28 mouse cellular contexts compared by ENCODE assay signal in genomic region chr14:28332351-28332953, GRCm38 (mm10).
DNase-seq lines count a peak whose midpoint lies in the region; ATAC-seq lines count a peak whose summit lies in the region.
"Had no signal": no experiment of that assay in that cellular context is flagged by ENCODE, and none has a peak within 500 bp of the region (broad histone marks: within the 10 kb centered on the region; RNA-seq: fewer than 3 reads in every experiment).

No protein-coding gene starts in this region.

- H3K4me1 ChIP-seq in kidney, embryonic 14.5 days (ENCODE audit: control insufficient read depth, insufficient read depth, low read length): no peaks in the 10 kb centered on the region
- peaks cover 40% of the 10 kb centered on the region for H3K4me1 ChIP-seq in embryonic facial prominence, embryonic 10.5 days
- peaks cover 40% of the 10 kb centered on the region for H3K4me1 ChIP-seq in limb, embryonic 10.5 days
- H3K4me1 ChIP-seq: heart, embryonic 15.5 days; hindbrain, embryonic 15.5 days; intestine, embryonic 15.5 days; liver, embryonic 13.5 days; neural tube, embryonic 15.5 days had no signal

- 19% methylated on average over 3 of the region's 3 CpGs for WGBS in kidney, embryonic 14.5 days
- 25% methylated on average over 3 of the region's 3 CpGs for WGBS in embryonic facial prominence, embryonic 10.5 days
- 10% methylated on average over 3 of the region's 3 CpGs for WGBS in limb, embryonic 10.5 days

- peak; percentile 71 for ATAC-seq in kidney, embryonic 14.5 days (ENCODE audit: low FRiP score, low TSS enrichment)
- ATAC-seq: forebrain, postnatal 0 days; intestine, embryonic 15.5 days; Patski had no signal

- H3K9ac ChIP-seq in kidney, embryonic 14.5 days (ENCODE audit: low read depth, low read length): no peak overlapping the region
- H3K9ac ChIP-seq: forebrain, postnatal 0 days; heart, embryonic 15.5 days; hindbrain, embryonic 15.5 days; intestine, embryonic 15.5 days; liver, embryonic 13.5 days; neural tube, embryonic 15.5 days had no signal

- no peaks in the 10 kb centered on the region for H3K27me3 ChIP-seq in kidney, embryonic 14.5 days (ENCODE audit: control insufficient read depth, insufficient read depth, low read length)
- H3K27me3 ChIP-seq in embryonic facial prominence, embryonic 10.5 days (replicated peaks; ENCODE audit: low read depth, poor library complexity, severe bottlenecking): no peaks in the 10 kb centered on the region
- no peaks in the 10 kb centered on the region for H3K27me3 ChIP-seq in limb, embryonic 10.5 days (ENCODE audit: low read depth, poor library complexity, severe bottlenecking)
- H3K27me3 ChIP-seq: CH12.LX; heart, embryonic 15.5 days; hindbrain, embryonic 15.5 days; intestine, embryonic 15.5 days; liver, embryonic 13.5 days; neural tube, embryonic 15.5 days; Patski had no signal

- no peak for DNase-seq in kidney, postnatal 14 days
- peak; percentile 9 for DNase-seq in embryo, embryonic 10 days (ENCODE audit: low spot score)
- peak; percentile 47 for DNase-seq in embryonic facial prominence, embryonic 10.5 days (ENCODE audit: low spot score)
- DNase-seq in limb, embryonic 10.5 days (ENCODE audit: low spot score): peak; percentile 40
- DNase-seq in ovary, postnatal 36 days (ENCODE audit: low spot score): no peak
- DNase-seq in left cerebral cortex, postnatal 36 days (ENCODE audit: low spot score in 2 of 2): no peak
- DNase-seq in right cerebral cortex, postnatal 36 days (ENCODE audit: low spot score in 2 of 2): no peak
- DNase-seq: cerebellum, adult 2 months; cerebellum, postnatal 25 days; forebrain, postnatal 0 days; gastrocnemius, postnatal 36 days; heart, postnatal 36 days; kidney, adult 9 months; layer of hippocampus, postnatal 36 days; liver, embryonic 13.5 days; lung, adult 2 months; lung, postnatal 14 days; spleen, adult 18-20 months; thymus, postnatal 25 days had no signal

- H3K4me2 ChIP-seq in kidney, embryonic 14.5 days (replicated peaks; ENCODE audit: low read depth, low read length): no peak overlapping the region
- H3K4me2 ChIP-seq: heart, embryonic 15.5 days; hindbrain, embryonic 15.5 days; intestine, embryonic 15.5 days; liver, embryonic 13.5 days; midbrain, embryonic 11.5 days; neural tube, embryonic 15.5 days had no signal

- intact Hi-C loops in left cerebral cortex, postnatal 36 days (cut with DNase I): no loop called here

- H3K9me3 ChIP-seq in kidney, embryonic 14.5 days (ENCODE audit: control insufficient read depth, low read length): no peaks in the 10 kb centered on the region
- H3K9me3 ChIP-seq in embryonic facial prominence, embryonic 10.5 days: no peaks in the 10 kb centered on the region
- no peaks in the 10 kb centered on the region for H3K9me3 ChIP-seq in limb, embryonic 10.5 days (replicated peaks)
- H3K9me3 ChIP-seq: heart, embryonic 15.5 days; hindbrain, embryonic 15.5 days; intestine, embryonic 15.5 days; liver, embryonic 13.5 days; neural tube, embryonic 15.5 days had no signal

- no peaks in the 10 kb centered on the region for H3K36me3 ChIP-seq in kidney, embryonic 14.5 days (ENCODE audit: control insufficient read depth, insufficient read depth, low read length)
- no peaks in the 10 kb centered on the region for H3K36me3 ChIP-seq in embryonic facial prominence, embryonic 10.5 days (replicated peaks)
- H3K36me3 ChIP-seq in limb, embryonic 10.5 days: no peaks in the 10 kb centered on the region
- H3K36me3 ChIP-seq: G1E; heart, embryonic 15.5 days; hindbrain, embryonic 15.5 days; intestine, embryonic 15.5 days; liver, embryonic 13.5 days; neural tube, embryonic 15.5 days had no signal

- no peak overlapping the region for H3K4me3 ChIP-seq in kidney, embryonic 14.5 days (ENCODE audit: low read length)
- H3K4me3 ChIP-seq in embryonic facial prominence, embryonic 10.5 days: no peak overlapping the region
- no peak overlapping the region for H3K4me3 ChIP-seq in limb, embryonic 10.5 days
- H3K4me3 ChIP-seq: heart, embryonic 15.5 days; hindbrain, embryonic 15.5 days; intestine, embryonic 15.5 days; liver, embryonic 13.5 days; neural tube, embryonic 15.5 days had no signal

- H3K27ac ChIP-seq in kidney, embryonic 14.5 days (ENCODE audit: low read depth, low read length): no peak overlapping the region
- peak overlapping the region; percentile 65; the same call in 1 of the 2 replicates for H3K27ac ChIP-seq in embryonic facial prominence, embryonic 10.5 days (replicated peaks)
- peak overlapping the region; percentile 66; the same call in 1 of the 2 replicates for H3K27ac ChIP-seq in limb, embryonic 10.5 days
- H3K27ac ChIP-seq: heart, embryonic 15.5 days; hindbrain, embryonic 15.5 days; intestine, embryonic 15.5 days; liver, embryonic 13.5 days; neural tube, embryonic 15.5 days had no signal

Comparison
In these comparisons a context has a peak if more than half of its experiments do, and no peak if none do; other contexts are left out.
1. DNase-seq: peak in embryo, embryonic 10 days (single experiment), embryonic facial prominence, embryonic 10.5 days (single experiment) and limb, embryonic 10.5 days (single experiment); none in kidney, postnatal 14 days (single experiment), ovary, postnatal 36 days (single experiment), left cerebral cortex, postnatal 36 days (0 of 2) and right cerebral cortex, postnatal 36 days (0 of 2).